Mouse (Mus musculus) small intestine, adult 2 months (tissue): Measurements from ENCODE around the gene Nup107. TPM values are rescaled to one million over a fixed set of nuclear protein-coding genes. Genes with fewer than 3 reads are reported as not detected.

ENCODE experiments used
- H3K27ac ChIP-seq: fragments of 200-500 bp; 2 replicates; pipeline ENCODE4 v1.5.1; 2012; ENCODE audit warnings: low read depth, low read length, control low read depth, inconsistent platforms; ENCODE audit not compliant: insufficient read depth
- H3K27me3 ChIP-seq: fragments of 200-500 bp; 2 replicates; pipeline ENCODE4 v1.6.1; 2012; ENCODE audit warnings: mild to moderate bottlenecking, moderate library complexity, low read length, inconsistent platforms; ENCODE audit not compliant: control insufficient read depth, insufficient read depth
- H3K36me3 ChIP-seq: fragments of 200-500 bp; 2 replicates; pipeline ENCODE4 v1.6.1; 2012; ENCODE audit warnings: mild to moderate bottlenecking, low read length, control low read depth, inconsistent platforms; ENCODE audit not compliant: control insufficient read depth, insufficient read depth
- H3K4me1 ChIP-seq: fragments of 200-500 bp; 2 replicates; pipeline ENCODE4 v1.6.1; 2012; ENCODE audit warnings: low read length, inconsistent platforms, mixed read lengths; ENCODE audit not compliant: control insufficient read depth, insufficient read depth, insufficient read length
- H3K4me3 ChIP-seq: fragments of 200-500 bp; 2 replicates; pipeline ENCODE4 v1.5.1; 2012; ENCODE audit warnings: low read depth, mild to moderate bottlenecking, control low read depth, inconsistent platforms, low read length, moderate library complexity
- CTCF ChIP-seq: fragments of 200-500 bp; IDR thresholded peaks from 2 replicates; pipeline ENCODE4 v1.5.1; 2012; ENCODE audit warnings: low read depth, mild to moderate bottlenecking, control low read depth, inconsistent platforms, low read length, moderate library complexity, mixed read lengths; ENCODE audit not compliant: insufficient replicate concordance, insufficient read length; ENCODE audit errors: extremely low read depth
- POLR2A ChIP-seq: fragments of 200-500 bp; IDR thresholded peaks from 2 replicates; pipeline ENCODE4 v1.6.1; 2012; ENCODE audit warnings: low read depth, mild to moderate bottlenecking, control low read depth, inconsistent platforms, low read length, moderate library complexity
- WGBS: fragments of 180-500 bp; shearing (Covaris S2); methylation state at CpG from one replicate; pipeline ENCODE4 v1.1.7; 2018; 5-methylcytosine and 5-hydroxymethylcytosine counted together
- polyA plus RNA-seq: library from polyadenylated mRNA; depleted of rRNA; stranded (reverse); fragments of >200 nt; gene quantifications from 2 replicates; pipeline ENCODE4 v1.2.3, GENCODE M21; 2012; rRNA removed

Nup107 gene
- polyA plus RNA-seq = 1.3 and 3.1 TPM in 2 replicates

DNA sequence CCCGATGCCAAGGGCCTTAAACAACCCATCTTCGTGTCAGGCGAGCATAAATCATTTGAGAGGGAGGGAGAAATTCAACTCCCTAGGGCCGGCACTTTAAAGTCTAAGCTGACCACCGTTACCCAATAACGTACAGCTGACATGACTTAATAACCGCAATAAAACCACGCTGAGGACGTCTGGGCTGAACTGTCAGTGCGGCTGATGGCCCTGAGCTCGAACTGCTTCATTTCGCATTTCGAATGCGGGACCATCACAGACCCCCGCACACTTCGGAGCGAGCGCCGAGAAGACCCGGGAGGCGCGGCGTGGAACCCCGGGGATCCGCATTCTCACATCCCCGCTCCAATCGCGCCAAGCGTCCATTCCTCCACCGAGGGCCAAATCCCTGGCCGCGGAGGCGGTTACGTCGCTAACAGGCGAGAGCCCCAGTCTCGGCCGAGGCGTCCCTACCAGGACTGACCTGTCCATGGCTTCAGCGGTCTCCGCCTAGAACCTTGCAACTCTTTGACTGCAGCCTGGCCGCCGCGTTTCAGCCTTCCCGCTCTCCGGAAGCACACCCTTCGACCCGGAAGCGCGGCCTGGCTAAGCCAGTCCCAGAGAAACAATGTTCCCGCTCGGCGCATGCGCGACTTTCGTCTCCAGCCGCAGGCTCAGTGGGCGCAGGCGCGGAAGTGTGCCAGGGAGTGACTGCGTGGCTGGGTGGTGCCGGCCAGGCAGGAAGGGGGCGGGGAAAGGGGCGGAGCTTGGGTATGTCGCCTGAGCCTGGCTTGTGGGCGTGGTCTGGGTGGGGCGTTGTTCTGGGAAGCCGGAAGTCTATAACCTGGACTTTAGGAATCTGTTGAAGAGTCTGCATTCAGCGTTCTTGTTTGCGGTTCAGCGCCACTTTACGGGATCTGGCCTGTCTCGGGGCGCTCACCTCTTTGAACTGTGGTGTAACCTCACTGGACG lies at the start of gene Nup107:
Gene Nup107, minus strand, starts transcription at position 565 of the 951 bp plus-strand sequence.
- Histone ChIP-seq H3K4me1 (peaks cover 2% of the 10 kb centered on the region), H3K36me3 (peaks cover 4% of the 10 kb centered on the region), H3K4me3 (peak within 1 kb of the TSS; percentile 87), H3K27ac (peak within 1 kb of the TSS; percentile 50), H3K27me3 (no peaks in the 10 kb centered on the region)
- WGBS = under 1% methylated on average over 75 of the region's 75 CpGs
- TF ChIP-seq POLR2A = peak; percentile 70
- TF ChIP-seq CTCF = no peak

DNA sequence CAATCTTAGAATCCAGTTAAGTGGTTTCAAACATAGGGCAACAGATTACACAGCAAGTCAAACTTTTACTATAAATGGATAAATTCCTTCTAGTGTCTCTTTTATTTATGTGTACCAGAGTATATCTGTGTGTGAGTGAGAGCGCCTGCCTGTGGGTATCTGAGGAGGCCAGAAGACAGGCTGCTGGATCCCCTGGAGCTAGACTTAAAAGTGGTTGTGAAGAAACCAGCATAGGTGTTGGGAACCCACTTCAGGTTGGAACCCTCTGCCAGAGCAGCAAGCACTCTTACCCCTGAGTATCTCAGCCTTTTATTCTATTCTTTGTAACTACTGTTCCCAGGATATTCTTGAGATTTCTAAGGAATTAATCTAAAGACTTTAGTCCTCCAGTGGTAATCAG lies 49.3 kb upstream of the Nup107 start:
- TF ChIP-seq CTCF = no peak
- TF ChIP-seq POLR2A = no peak
- Histone ChIP-seq H3K4me3 (no peak overlapping the region), H3K27me3 (no peaks in the 10 kb centered on the region), H3K4me1 (no peaks in the 10 kb centered on the region; the same call in 1 of the 2 replicates), H3K36me3 (0 out of 2 replicates have a peak, but pooled peaks cover 2% of the 10 kb centered on the region), H3K27ac (no peak overlapping the region)
- 71% methylated on average over 1 of the region's 1 CpGs for WGBS

DNA sequence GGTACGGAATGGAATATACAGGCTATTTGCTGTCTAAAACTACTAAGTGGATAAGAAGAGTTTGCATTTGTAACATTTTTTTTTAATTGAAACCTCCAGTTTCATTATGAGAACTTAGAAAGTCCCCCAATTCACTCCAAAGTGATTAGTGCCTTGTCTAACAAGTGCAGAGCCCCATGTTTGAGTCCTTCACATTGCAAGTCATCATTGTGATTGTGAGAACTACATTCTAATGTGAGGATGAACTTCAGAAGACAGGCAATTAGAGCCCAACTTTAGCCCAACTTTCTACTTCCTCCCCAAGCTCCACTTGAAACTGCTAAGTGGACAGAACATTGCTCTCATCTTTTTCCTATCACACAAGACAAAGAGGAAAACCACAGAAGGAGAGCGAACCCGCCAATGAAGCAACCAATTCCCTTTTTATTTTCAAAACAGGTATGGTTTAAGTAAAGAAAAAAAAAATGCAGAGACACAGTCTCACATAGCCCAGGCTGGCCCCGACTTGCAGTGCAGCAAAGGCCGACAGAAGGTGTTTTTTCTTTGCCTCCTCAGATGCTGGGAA lies 48.0 kb upstream of the Nup107 start:
- WGBS = 70% methylated on average over 5 of the region's 5 CpGs
- Histone ChIP-seq H3K36me3 (0 out of 2 replicates have a peak, but pooled peaks cover 2% of the 10 kb centered on the region), H3K4me1 (peaks cover 3% of the 10 kb centered on the region; the same call in 1 of the 2 replicates), H3K4me3 (no peak overlapping the region), H3K27me3 (no peaks in the 10 kb centered on the region), H3K27ac (no peak overlapping the region)
- TF ChIP-seq POLR2A (no peak), CTCF (no peak)

DNA sequence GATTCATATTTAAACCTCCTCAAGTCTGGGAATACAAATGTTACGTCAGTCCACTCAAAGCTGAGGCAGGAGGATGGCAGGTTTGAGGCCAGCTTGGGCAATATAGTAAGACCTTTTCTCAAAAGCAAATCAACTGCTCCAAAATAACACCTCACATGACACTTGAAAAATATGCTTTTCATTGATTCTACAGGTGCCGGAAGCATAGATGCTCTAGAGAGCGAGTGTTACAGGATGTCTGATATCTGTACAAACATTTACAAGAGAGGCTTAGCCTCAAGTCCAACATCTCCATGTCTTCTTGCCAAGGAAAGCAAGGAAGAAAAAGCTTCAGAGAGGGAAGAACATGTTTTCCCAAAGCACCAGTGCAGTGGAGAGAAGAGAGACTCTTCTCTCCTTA lies 47.2 kb upstream of the Nup107 start:
- H3K27ac ChIP-seq = no peak overlapping the region
- WGBS = 71% methylated on average over 3 of the region's 3 CpGs
- peaks cover 4% of the 10 kb centered on the region; the same call in 1 of the 2 replicates for H3K4me1 ChIP-seq
- TF ChIP-seq CTCF (no peak), POLR2A (no peak)
- no peak overlapping the region for H3K4me3 ChIP-seq
- H3K36me3 ChIP-seq = 0 out of 2 replicates have a peak, but pooled peaks cover 2% of the 10 kb centered on the region
- H3K27me3 ChIP-seq = no peaks in the 10 kb centered on the region

DNA sequence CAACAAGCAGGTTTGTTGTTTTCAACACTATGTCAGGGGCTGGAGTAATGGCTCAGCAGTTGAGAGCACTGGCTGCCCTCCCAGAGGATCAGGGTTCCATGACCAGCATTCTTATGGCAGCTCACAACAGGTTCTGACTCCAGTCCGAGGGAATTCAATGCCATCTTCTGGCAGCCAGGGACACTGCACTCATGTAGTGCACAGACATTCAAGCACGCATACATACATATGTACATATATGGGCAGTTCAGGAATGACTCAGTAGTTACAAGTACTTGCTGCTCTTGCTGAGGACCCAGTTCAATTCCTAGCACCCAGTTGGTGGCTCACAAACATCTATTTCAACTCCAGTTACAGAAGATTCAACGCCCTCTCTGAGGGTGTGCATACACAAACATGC lies 46.4 kb upstream of the Nup107 start:
- H3K36me3 ChIP-seq = 0 out of 2 replicates have a peak, but pooled peaks cover 2% of the 10 kb centered on the region
- H3K4me1 ChIP-seq = peaks cover 4% of the 10 kb centered on the region; the same call in 1 of the 2 replicates
- no peaks in the 10 kb centered on the region for H3K27me3 ChIP-seq
- TF ChIP-seq POLR2A (no peak), CTCF (peak; percentile 37; the same call in 1 of the 2 replicates)
- no peak overlapping the region for H3K27ac ChIP-seq
- H3K4me3 ChIP-seq = no peak overlapping the region
- 85% methylated on average over 3 of the region's 3 CpGs for WGBS

DNA sequence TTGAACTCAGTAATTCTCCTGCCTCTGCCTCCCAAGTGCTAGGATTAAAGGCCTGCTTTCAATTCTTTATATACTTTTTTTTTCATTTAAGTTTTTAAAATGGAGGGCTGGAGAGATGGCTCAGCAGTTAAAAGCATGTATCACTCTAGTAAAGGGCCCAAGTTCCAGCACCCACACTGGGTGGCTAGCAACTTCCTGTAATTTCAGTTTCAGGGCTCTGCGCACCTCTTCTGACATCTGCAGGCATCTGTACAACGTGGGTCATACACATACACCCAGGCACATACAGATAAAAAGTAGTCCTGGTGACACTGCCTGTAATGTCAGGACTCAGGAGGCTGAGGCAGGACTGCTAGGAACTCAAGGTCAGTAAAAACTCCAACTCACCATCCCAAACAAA lies 43.8 kb upstream of the Nup107 start:
- Histone ChIP-seq H3K36me3 (0 out of 2 replicates have a peak, but pooled peaks cover 2% of the 10 kb centered on the region), H3K27me3 (no peaks in the 10 kb centered on the region), H3K4me1 (peaks cover 8% of the 10 kb centered on the region; the same call in 1 of the 2 replicates), H3K27ac (no peak overlapping the region), H3K4me3 (no peak overlapping the region)
- TF ChIP-seq CTCF (no peak), POLR2A (no peak)
- 52% methylated on average over 2 of the region's 2 CpGs for WGBS

DNA sequence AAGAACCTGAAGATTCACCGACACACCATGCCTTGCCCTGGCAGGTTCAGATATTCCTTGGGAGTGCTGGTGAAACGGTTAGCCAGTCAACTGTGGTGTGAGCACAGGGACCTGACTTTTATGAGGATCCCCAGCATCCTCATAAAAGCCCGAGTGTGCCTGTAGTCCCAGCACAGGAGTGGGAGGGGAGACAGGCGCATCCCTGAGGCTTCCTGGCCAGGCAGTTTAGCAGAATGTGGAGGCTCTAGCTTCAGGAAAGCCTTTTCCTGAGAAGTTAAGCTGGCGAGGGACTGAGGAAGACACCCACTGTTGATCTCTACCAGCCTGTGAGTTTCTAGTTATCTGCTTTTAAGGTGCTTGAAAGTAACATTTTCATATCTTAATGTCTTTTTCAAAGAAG lies 42.9 kb upstream of the Nup107 start:
- Histone ChIP-seq H3K4me3 (no peak overlapping the region), H3K4me1 (peaks cover 8% of the 10 kb centered on the region; the same call in 1 of the 2 replicates), H3K27me3 (no peaks in the 10 kb centered on the region), H3K27ac (no peak overlapping the region), H3K36me3 (0 out of 2 replicates have a peak, but pooled peaks cover 2% of the 10 kb centered on the region)
- TF ChIP-seq POLR2A = no peak
- TF ChIP-seq CTCF = no peak
- 57% methylated on average over 5 of the region's 5 CpGs for WGBS
